8 mouse cellular contexts compared by ENCODE assay signal in the genomic region with DNA sequence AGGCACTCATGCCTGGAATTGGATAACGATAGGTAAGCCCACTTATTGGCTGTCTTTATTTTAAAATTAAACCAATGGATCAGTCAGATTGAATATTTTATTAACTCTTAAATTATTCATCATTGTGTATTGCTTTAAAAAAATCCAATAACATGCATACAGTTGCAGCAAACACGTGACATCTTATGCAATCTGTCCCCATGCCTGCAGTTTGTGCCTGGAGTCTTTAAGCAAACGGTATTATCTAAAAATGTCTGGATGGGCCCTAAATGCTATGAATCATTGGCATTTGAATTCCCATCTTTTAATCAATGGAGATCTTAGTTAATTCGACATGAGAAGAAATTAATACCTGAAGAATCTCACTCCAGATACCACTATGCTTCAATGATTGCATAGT. TPM values are rescaled to one million over a fixed set of nuclear protein-coding genes. Genes with fewer than 3 reads are reported as not detected.
A peak's percentile ranks its signal among the peaks of the same experiment; 100 is the strongest.
DNase-seq lines count a peak whose midpoint lies in the region; ATAC-seq and TF ChIP-seq lines count a peak whose summit lies in the region.
"Had no signal": no experiment of that assay in that cellular context is flagged by ENCODE, and none has a peak within 500 bp of the region (broad histone marks: within the 10 kb centered on the region; RNA-seq: fewer than 3 reads in every experiment).

No protein-coding gene starts in this region.

- H3K27me3 ChIP-seq in forebrain, embryonic 11.5 days (ENCODE audit: control insufficient read depth, insufficient read depth, low read length), result no peaks in the 10 kb centered on the region; the same call in 1 of the 2 replicates
- H3K27me3 ChIP-seq in hindbrain, postnatal 0 days (ENCODE audit: insufficient read depth, low read length), result no peaks in the 10 kb centered on the region
- H3K27me3 ChIP-seq in neural tube, embryonic 15.5 days (replicated peaks), result no peaks in the 10 kb centered on the region

- H3K4me3 ChIP-seq in forebrain, embryonic 11.5 days (ENCODE audit: low read depth, low read length), result peak overlapping the region; percentile 68
- peak overlapping the region; percentile 81 for H3K4me3 ChIP-seq in hindbrain, postnatal 0 days (ENCODE audit: low read length)
- peak overlapping the region; percentile 82 for H3K4me3 ChIP-seq in neural tube, embryonic 15.5 days (replicated peaks)

- no peaks in the 10 kb centered on the region for H3K9me3 ChIP-seq in forebrain, embryonic 11.5 days (ENCODE audit: control insufficient read depth, low read length)
- no peaks in the 10 kb centered on the region for H3K9me3 ChIP-seq in hindbrain, postnatal 0 days (ENCODE audit: low read length)
- H3K9me3 ChIP-seq in neural tube, embryonic 15.5 days (replicated peaks), result no peaks in the 10 kb centered on the region

- intact Hi-C loops in left cerebral cortex, postnatal 25 days (cut with DNase I), result loop anchor here (5.0 kb wide), 2 partner anchors 508 to 718 kb away; no protein-coding TSS in a partner anchor
- intact Hi-C loops in left cerebral cortex, postnatal 36 days (cut with DNase I), result loop anchor here (10.0 kb wide), 2 partner anchors 210 to 710 kb away; a partner anchor contains a TSS

- ATAC-seq in forebrain, embryonic 11.5 days (replicated peaks; ENCODE audit: low FRiP score), result no peak
- no peak for ATAC-seq in hindbrain, postnatal 0 days
- no peak for ATAC-seq in neural tube, embryonic 15.5 days (ENCODE audit: low FRiP score)

- H3K27ac ChIP-seq in forebrain, embryonic 11.5 days (ENCODE audit: low read depth, low read length), result no peak overlapping the region
- H3K27ac ChIP-seq in hindbrain, postnatal 0 days, result no peak overlapping the region
- no peak overlapping the region for H3K27ac ChIP-seq in neural tube, embryonic 15.5 days (replicated peaks)

- peak overlapping the region; percentile 81; the same call in 1 of the 2 replicates for H3K4me2 ChIP-seq in forebrain, embryonic 11.5 days (ENCODE audit: low read depth, low read length, severe bottlenecking)
- H3K4me2 ChIP-seq in hindbrain, postnatal 0 days (ENCODE audit: low read depth, low read length), result peak overlapping the region; percentile 92
- peak overlapping the region; percentile 90 for H3K4me2 ChIP-seq in neural tube, embryonic 15.5 days

- WGBS in forebrain, embryonic 11.5 days, result 14% methylated on average over 4 of the region's 4 CpGs
- 10% methylated on average over 4 of the region's 4 CpGs for whole genome bisulfite sequencing in hindbrain, postnatal 0 days
- WGBS in neural tube, embryonic 15.5 days, result 6% methylated on average over 4 of the region's 4 CpGs

- DNase-seq in left cerebral cortex, postnatal 25 days (ENCODE audit: low spot score in 2 of 2), result peak; percentile 20 to 46
- DNase-seq in left cerebral cortex, postnatal 36 days (ENCODE audit: low spot score in 2 of 2), result no peak
- no peak for DNase-seq in forebrain, embryonic 11.5 days (ENCODE audit: low spot score)
- peak; percentile 18 for DNase-seq in hindbrain, postnatal 0 days (ENCODE audit: low spot score)
- DNase-seq in yolk sac, embryonic 10.5 days (ENCODE audit: low spot score), result no peak
- DNase-seq in gastrocnemius, postnatal 10 days, result no peak
- DNase-seq: thymus, postnatal 25 days had no signal

- no peak overlapping the region for H3K9ac ChIP-seq in forebrain, embryonic 11.5 days (ENCODE audit: low read length)
- peak overlapping the region; percentile 50 for H3K9ac ChIP-seq in hindbrain, postnatal 0 days (replicated peaks; ENCODE audit: low read length)
- no peak overlapping the region for H3K9ac ChIP-seq in neural tube, embryonic 15.5 days (replicated peaks)

- H3K36me3 ChIP-seq in forebrain, embryonic 11.5 days (ENCODE audit: control insufficient read depth, insufficient read depth, low read length), result no peaks in the 10 kb centered on the region
- no peaks in the 10 kb centered on the region for H3K36me3 ChIP-seq in hindbrain, postnatal 0 days (ENCODE audit: insufficient read depth, low read length)
- H3K36me3 ChIP-seq in neural tube, embryonic 15.5 days, result no peaks in the 10 kb centered on the region

- no peaks in the 10 kb centered on the region for H3K4me1 ChIP-seq in forebrain, embryonic 11.5 days (replicated peaks; ENCODE audit: control insufficient read depth, insufficient read depth, low read length)
- no peaks in the 10 kb centered on the region for H3K4me1 ChIP-seq in hindbrain, postnatal 0 days (ENCODE audit: insufficient read depth, low read length)
- peaks cover 18% of the 10 kb centered on the region for H3K4me1 ChIP-seq in neural tube, embryonic 15.5 days

- TF ChIP-seq CTCF in hindbrain, postnatal 0 days (IDR thresholded peaks at IDR 0.05; ENCODE audit: low read depth), result no peak

RNA-seq across cellular contexts. Expression of a gene that starts 3.2 kb away (rescaled TPM):
- 10 to 100 TPM; 85.2 to 87.7 TPM for total RNA-seq in left cerebral cortex, postnatal 25 days (2021)
- 10 to 100 TPM; 87.5 to 88.0 TPM for total RNA-seq in left cerebral cortex, postnatal 36 days (2021)
- polyA plus RNA-seq in forebrain, embryonic 11.5 days (2014; fragmentation: Nextera tagmentation; extraction: Ambion mirVana), result 27.9 and 29.4 TPM in 2 replicates
- 90.0 and 90.5 TPM in 2 replicates for total RNA-seq in hindbrain, postnatal 0 days (2014; rRNA removed)
- polyA plus RNA-seq in hindbrain, postnatal 0 days (2015; fragmentation: Nextera tagmentation; extraction: Ambion mirVana), result 48.7 and 51.4 TPM in 2 replicates
- polyA plus RNA-seq in neural tube, embryonic 15.5 days (2015; fragmentation: Nextera tagmentation; extraction: Ambion mirVana), result 49.3 and 66.3 TPM in 2 replicates
- total RNA-seq in gastrocnemius, postnatal 10 days (2021), result 1 to 10 TPM in 1 of 2 experiments, under 1 TPM in 1; 0.52 to 1.4 TPM

Comparison
In these comparisons a context has a peak if more than half of its experiments do, and no peak if none do; other contexts are left out.
1. DNase-seq: peak in left cerebral cortex, postnatal 25 days (2 of 2) and hindbrain, postnatal 0 days (single experiment); none in left cerebral cortex, postnatal 36 days (0 of 2), forebrain, embryonic 11.5 days (single experiment), yolk sac, embryonic 10.5 days (single experiment) and gastrocnemius, postnatal 10 days (single experiment).
2. RNA of a gene that starts 3.2 kb away (total RNA-seq): 90.0 to 90.5 TPM in hindbrain, postnatal 0 days, 87.5 to 88.0 TPM in left cerebral cortex, postnatal 36 days and 85.2 to 87.7 TPM in left cerebral cortex, postnatal 25 days; 0.52 to 1.4 TPM in gastrocnemius, postnatal 10 days; every median in the first group is over 10 times any median in the second.
3. Peak in every context shown above with its lines, with median percentiles within 50 percentile points of each other: H3K4me2 ChIP-seq and H3K4me3 ChIP-seq.